Mouse (Mus musculus): Measurements from ENCODE around the gene Ncoa1.

GRCm38 (mm10) chr12:4503673-4504326, 26.8 kb upstream of the Ncoa1 start:
- TF ChIP-seq CTCF (IDR thresholded peaks at IDR 0.05; ENCODE audit: low read depth): no peak
- no peak for TF ChIP-seq EP300 (IDR thresholded peaks at IDR 0.05; ENCODE audit: low read depth)

Measured in liver, embryonic 14.5 days (tissue).